Mouse (Mus musculus) c-Kit-positive CD71-positive TER-119-negative erythroid progenitor cells, embryonic 14.5 days (primary cell): ENCODE measurements around the gene Cog7.
A peak's percentile ranks its signal among the peaks of the same experiment; 100 is the strongest.

Experiments used
- DNase-seq: peaks from one replicate; pipeline ENCODE4 v3.0.0-alpha.2; 2013; ENCODE audit warnings: low read depth

Cog7 gene

GRCm38 (mm10) chr7:121981307-121981871, at the start of gene Cog7:
Gene Cog7 (minus strand): TSS chr7:121981711.
- DNase-seq, result peak; percentile 86

DNA sequence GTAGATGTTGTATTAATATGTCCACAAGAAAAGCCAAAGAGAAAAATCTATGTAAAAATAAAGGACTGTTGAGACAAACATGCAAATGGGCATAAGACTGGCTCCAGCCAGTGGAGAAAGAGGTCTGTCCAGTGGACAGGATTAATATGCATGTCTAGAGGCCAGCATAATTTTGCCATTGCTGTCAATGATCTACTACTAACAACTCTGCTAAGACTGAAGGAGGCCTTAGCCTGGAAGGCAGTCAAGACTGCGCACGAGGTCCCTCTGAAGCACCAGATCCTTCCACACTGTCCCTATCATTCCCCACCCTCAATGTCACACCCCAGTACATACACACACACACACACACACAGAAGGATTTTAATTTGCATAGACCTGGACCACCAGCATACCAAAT, 40.6 kb upstream of the Cog7 start:
- DNase-seq, result no peak

DNA sequence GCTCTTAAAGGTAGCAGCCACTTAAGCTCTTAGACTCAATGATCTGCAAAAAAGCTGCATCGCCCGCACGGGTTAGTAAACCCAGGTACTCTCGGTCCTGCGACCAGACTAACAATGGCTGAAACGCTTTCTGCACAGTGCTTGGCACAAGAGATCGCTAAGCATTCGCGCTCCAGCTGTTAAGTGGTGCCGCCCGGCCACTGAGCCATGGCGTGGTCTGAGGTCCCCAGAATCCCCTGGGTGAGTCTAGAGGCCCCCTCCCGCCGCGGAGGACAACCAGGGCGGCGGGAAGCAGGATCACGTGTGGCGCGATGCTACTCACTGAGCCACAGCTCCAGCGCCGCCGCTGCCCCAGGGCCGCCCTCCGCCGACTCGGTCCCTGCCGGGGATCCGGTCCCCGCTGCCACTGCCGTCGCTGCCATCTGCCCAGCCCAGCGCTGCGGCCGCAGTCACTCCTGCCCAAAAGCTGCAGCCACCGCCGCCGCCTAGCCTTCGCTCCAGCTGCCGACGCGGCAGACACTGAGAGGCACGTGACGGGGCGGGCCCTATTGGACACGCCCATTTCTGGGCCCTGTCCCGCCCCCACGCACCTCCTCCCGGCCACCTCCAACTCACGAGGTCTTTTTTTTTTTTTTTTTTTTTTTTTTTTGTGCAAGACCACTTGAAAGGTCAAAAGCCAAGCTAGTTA, 39.3 kb upstream of the Cog7 start, which contains the start of gene Gga2:
TSS of gene Gga2 (minus strand) at position 556 of the 688 bp plus-strand sequence.
- peak; percentile 79 for DNase-seq

GRCm38 (mm10) chr7:122020273-122020666, 38.8 kb upstream of the Cog7 start:
- no peak for DNase-seq

DNA sequence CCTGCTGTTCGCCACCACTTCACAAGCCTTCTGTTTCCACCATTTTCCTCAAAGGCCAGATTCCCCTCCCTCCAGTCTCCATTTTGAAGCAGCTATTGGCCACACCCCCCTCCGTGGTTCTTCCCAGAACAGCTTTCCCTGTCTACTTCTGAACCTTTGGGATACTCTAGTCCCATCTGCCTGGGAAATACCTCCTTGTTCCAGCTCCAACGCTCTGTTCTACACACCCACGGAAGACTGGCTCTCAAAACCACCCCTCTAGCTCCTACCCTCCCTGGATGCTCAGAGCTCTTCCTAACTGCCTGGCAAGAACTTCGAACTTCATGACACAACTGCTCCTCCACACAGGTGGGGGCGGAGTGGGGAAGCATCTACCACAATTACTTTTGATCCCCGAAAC, 37.5 kb upstream of the Cog7 start:
- DNase-seq, result no peak

DNA sequence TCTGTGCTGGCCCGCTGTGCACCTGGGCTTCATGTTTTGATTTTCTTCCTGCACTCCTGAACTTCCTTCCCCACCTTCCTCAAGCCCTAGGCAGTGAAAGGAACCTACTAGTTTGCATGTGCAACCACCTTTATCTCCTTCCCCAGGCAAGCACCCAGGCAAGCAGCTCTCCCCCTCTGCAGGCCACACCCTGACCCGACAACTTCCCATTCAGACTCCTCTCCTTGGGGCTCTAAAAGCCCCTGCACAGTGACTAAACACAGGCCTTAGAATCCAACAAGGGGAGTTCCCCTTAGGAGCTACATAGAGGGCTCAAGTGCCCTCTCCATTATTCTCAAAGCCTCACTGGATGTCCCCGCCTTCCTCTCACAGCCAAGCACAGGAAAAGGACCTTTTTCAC, 36.7 kb upstream of the Cog7 start:
- DNase-seq, result peak; percentile 66

- no peak for DNase-seq
Observed at GRCm38 (mm10) chr7:122015734-122016133, 34.2 kb upstream of the Cog7 start.

DNA sequence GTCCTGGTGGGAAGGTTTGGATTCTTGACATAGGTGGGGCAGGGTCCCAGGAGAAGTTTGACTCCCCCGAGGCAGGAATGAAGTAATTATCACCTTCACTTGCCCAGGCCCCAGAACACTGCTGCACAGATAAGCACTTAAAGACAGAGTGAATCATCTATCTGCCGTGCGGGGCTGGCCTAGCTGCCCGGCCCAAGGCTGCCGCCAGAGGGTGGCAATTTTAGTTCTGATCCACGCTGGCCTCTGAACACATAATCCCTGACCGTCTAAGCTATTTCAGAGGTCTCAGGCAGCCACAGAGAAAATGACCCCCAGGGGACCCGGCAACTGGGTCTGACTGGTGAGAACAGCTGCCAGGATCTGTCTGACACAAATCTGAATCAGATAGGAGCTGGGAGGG, 33.6 kb upstream of the Cog7 start:
- no peak for DNase-seq

- no peak for DNase-seq
Observed at GRCm38 (mm10) chr7:122012949-122013348, 31.4 kb upstream of the Cog7 start.

- no peak for DNase-seq
Observed at GRCm38 (mm10) chr7:122012370-122012769, 30.9 kb upstream of the Cog7 start.

GRCm38 (mm10) chr7:122000396-122000795, 18.9 kb upstream of the Cog7 start:
- DNase-seq, result no peak

DNA sequence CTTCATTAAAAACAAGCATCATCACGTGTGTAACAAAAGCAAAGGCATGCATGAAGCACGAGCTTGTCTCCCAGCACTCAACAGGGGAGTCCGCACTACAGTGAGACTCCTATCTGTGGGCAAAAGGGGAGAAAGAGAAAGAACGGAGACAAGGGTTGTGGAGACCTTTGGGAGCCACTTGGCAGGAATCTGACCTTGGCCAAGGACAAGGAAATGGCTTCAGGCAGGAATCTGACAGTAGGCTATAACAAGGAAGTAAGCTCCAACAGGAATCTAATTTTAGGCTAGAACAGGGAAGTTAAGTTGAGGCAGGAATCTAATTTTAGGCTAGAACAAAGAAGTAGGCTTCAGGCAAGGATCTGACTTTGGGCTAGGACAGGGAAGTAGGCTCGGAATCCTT, 14.4 kb upstream of the Cog7 start:
- no peak for DNase-seq

DNA sequence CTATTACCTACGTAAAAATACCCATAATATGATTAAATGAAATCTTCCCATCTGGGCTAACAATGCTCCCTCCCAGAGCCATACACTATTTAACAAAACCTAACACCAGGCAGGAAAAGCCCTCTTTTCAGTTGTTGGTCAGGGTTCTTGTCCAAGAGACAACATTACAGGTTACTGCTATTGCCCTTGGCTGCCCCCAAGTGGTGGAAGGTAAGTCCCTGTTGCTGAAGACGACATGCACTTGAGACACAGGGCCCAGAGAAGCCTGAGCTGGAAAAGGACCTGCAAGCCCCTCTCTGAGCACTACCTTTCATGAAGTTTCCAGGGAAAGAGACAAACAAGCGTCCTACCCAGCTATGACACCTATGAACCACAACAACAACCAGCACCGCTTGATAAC, 6.5 kb downstream of the Cog7 start:
- DNase-seq, result peak; percentile 59

DNA sequence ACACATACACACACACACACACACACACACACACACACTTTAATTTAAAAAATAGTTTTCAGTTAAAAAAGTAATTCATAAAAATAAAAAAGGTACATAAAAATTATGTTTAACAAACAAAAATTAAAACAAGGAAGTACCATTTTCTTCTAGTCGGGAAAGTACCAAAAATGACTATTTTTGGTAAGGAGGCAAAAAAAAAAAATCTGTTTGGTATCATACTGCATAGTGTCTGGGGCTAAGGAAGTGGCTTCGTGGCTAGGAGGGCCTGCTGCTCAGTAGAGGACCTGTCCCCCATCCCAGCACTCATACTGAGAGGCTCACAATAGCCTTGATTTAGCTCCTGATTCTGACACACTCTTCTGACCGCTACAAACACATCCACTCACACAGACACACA, 9.8 kb downstream of the Cog7 start:
- DNase-seq, result no peak

- no peak for DNase-seq
Observed at GRCm38 (mm10) chr7:121970250-121970649, 11.3 kb downstream of the Cog7 start.

DNA sequence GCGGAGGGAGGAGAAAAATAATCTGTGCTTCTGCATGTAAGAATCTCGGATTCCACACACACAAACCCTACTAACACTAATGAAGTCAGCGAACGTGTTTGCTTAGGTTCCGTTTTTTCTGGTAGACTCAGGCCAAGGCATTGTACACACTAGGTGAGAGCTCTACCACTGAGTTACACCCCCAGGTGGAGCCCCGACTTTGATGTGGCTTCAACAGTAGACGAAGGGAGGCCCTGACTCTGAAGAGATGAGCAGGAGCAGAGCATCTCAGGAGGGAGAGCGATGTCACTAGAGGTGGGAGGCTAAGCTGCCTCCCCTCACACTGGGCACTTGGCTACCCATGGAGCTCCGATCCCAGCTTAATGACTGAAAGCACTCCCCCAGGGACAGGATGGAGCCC, 12.7 kb downstream of the Cog7 start:
- DNase-seq, result no peak

DNA sequence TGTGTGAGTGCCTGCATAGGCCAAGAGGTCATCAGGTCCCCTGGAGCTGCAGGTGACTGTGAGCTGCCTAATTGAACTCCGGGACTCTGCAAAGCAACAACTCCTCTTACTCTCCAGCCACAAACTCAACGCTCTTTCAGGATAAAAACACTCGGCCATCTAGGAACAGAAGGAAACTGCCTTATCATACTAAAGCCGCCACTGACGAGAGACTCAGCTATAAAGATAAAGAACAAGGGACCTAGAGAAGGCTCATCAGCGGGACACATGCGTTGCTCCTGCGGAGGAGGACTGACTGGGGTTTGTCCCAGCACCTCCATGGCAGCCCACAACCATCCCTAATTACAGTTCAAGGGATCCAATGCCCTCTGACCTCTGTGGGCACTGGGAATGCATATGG, 13.3 kb downstream of the Cog7 start:
- DNase-seq, result peak; percentile 40

GRCm38 (mm10) chr7:121966169-121966568, 15.3 kb downstream of the Cog7 start:
- no peak for DNase-seq

GRCm38 (mm10) chr7:121963883-121964398, 17.6 kb downstream of the Cog7 start:
- no peak for DNase-seq

- no peak for DNase-seq
Observed at GRCm38 (mm10) chr7:121962571-121962959, 18.9 kb downstream of the Cog7 start.

- DNase-seq, result no peak
Observed at GRCm38 (mm10) chr7:121961913-121962570, 19.5 kb downstream of the Cog7 start.

DNA sequence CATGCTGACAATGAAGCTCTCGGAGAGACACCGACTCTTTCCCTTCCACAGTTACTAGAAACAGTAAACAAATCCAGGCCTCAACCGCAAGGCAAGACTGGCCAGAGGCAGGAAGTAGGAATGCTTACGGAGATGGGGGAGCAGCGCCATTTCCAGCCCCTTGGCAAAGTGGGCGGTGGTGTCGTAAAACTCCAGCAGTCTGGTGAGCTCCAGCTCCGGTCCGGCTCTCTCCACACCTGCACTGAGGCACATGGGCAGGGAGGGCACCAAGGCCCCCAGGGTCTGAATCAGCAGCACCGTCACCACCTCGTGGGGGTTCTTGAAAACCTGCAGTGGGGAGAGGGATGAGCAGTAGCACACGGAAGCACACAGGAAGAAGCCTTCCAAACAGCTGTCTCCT, 25.7 kb downstream of the Cog7 start:
- no peak for DNase-seq
